Mouse (Mus musculus) MEL (cell line): ENCODE measurements around the gene Aatk. TPM values are rescaled to one million over a fixed set of nuclear protein-coding genes. Genes with fewer than 3 reads are reported as not detected.

ENCODE experiments used
- DNase-seq: peaks from one replicate; pipeline ENCODE4 v3.0.0; 2011; ENCODE audit warnings: low read depth, low spot score
- H3K27ac ChIP-seq: 2 replicates; pipeline ENCODE4 v1.5.1; 2012; ENCODE audit warnings: low read depth, mild to moderate bottlenecking, control low read depth, low read length, moderate library complexity; ENCODE audit not compliant: control insufficient read depth
- H3K27me3 ChIP-seq, 2 experiments: fragments of 150-350 bp in 1 of 2; sonication (generic) in 1 of 2; 2 replicates each; pipeline ENCODE4 v1.6.1; 2012; ENCODE audit warnings: low read length in 2 of 2, mild to moderate bottlenecking in 2 of 2, improper control_type of control experiment in 1 of 2, moderate library complexity in 1 of 2; ENCODE audit not compliant: insufficient read depth in 2 of 2, control insufficient read depth in 1 of 2
- H3K36me3 ChIP-seq, 2 experiments: 2 replicates each; pipeline ENCODE4 v1.6.1; 2012 to 2014; ENCODE audit warnings: low read length in 2 of 2, improper control_type of control experiment in 1 of 2, inconsistent platforms in 1 of 2, mild to moderate bottlenecking in 1 of 2; ENCODE audit not compliant: insufficient read depth in 2 of 2, control insufficient read depth in 1 of 2
- H3K4me1 ChIP-seq, 2 experiments: fragments of 150-350 bp in 1 of 2; sonication (generic) in 1 of 2; 2 replicates each; pipeline ENCODE4 v1.6.1; 2012; ENCODE audit warnings: low read length in 2 of 2, improper control_type of control experiment in 1 of 2, mild to moderate bottlenecking in 1 of 2; ENCODE audit not compliant: insufficient read depth in 2 of 2, control insufficient read depth in 1 of 2
- H3K4me3 ChIP-seq, 2 experiments: fragments of 150-350 bp in 1 of 2; sonication (generic) in 1 of 2; 2 replicates each; pipeline ENCODE4 v1.5.1; 2012; ENCODE audit warnings: low read depth in 2 of 2, low read length in 2 of 2, mild to moderate bottlenecking in 2 of 2, moderate library complexity in 2 of 2, control low read depth in 1 of 2, improper control_type of control experiment in 1 of 2; ENCODE audit not compliant: control insufficient read depth in 1 of 2, insufficient read depth in 1 of 2
- H3K79me2 ChIP-seq: 2 replicates; pipeline ENCODE4 v1.6.1; 2012; ENCODE audit warnings: mild to moderate bottlenecking, low read length, moderate library complexity; ENCODE audit not compliant: control insufficient read depth, poor library complexity, insufficient read depth
- H3K9ac ChIP-seq: 2 replicates; pipeline ENCODE4 v1.6.1; 2012; ENCODE audit warnings: low read depth, mild to moderate bottlenecking, control low read depth, low read length, moderate library complexity; ENCODE audit not compliant: control insufficient read depth, poor library complexity, severe bottlenecking
- H3K9me3 ChIP-seq: fragments of 150-350 bp; sonication (generic); replicated peaks from 2 replicates; pipeline ENCODE4 v1.6.1; 2012; ENCODE audit warnings: mild to moderate bottlenecking, low read length, improper control_type of control experiment, moderate library complexity; ENCODE audit not compliant: insufficient read depth
- BHLHE40 ChIP-seq: IDR thresholded peaks from 2 replicates; pipeline ENCODE4 v1.6.1; 2012; ENCODE audit warnings: low read depth, mild to moderate bottlenecking, inconsistent platforms, low read length, improper control_type of control experiment, borderline replicate concordance
- CHD1 ChIP-seq: IDR thresholded peaks from 2 replicates; pipeline ENCODE4 v1.6.1; 2012; ENCODE audit warnings: low read depth, mild to moderate bottlenecking, inconsistent platforms, low read length, improper control_type of control experiment
- CHD2 ChIP-seq: IDR thresholded peaks from 2 replicates; pipeline ENCODE4 v1.6.1; 2011; ENCODE audit warnings: low read length, improper control_type of control experiment
- EP300 ChIP-seq, 2 experiments: IDR thresholded peaks; 2 replicates each; pipeline ENCODE4 v1.6.1; 2011; ENCODE audit warnings: improper control_type of control experiment in 2 of 2, low read length in 2 of 2, low read depth in 1 of 2, mild to moderate bottlenecking in 1 of 2
- ETS1 ChIP-seq: IDR thresholded peaks from 2 replicates; pipeline ENCODE4 v1.6.1; 2012; ENCODE audit warnings: low read depth, mild to moderate bottlenecking, inconsistent platforms, low read length, improper control_type of control experiment, moderate library complexity
- GABPA ChIP-seq: IDR thresholded peaks from 2 replicates; pipeline ENCODE4 v1.6.1; 2012; ENCODE audit warnings: low read depth, mild to moderate bottlenecking, inconsistent platforms, low read length, improper control_type of control experiment, moderate library complexity
- JUND ChIP-seq: IDR thresholded peaks from 2 replicates; pipeline ENCODE4 v1.6.1; 2011; ENCODE audit warnings: low read depth, mild to moderate bottlenecking, improper control_type of control experiment, low read length
- MAX ChIP-seq: IDR thresholded peaks from 2 replicates; pipeline ENCODE4 v1.6.1; 2011; ENCODE audit warnings: low read length, improper control_type of control experiment
- MAZ ChIP-seq: IDR thresholded peaks from 2 replicates; pipeline ENCODE4 v1.6.1; 2012; ENCODE audit warnings: low read depth, mild to moderate bottlenecking, inconsistent platforms, low read length, improper control_type of control experiment
- MEF2A ChIP-seq: IDR thresholded peaks from 2 replicates; pipeline ENCODE4 v1.6.1; 2014; ENCODE audit warnings: low read depth, mild to moderate bottlenecking, inconsistent platforms, low read length, improper control_type of control experiment; ENCODE audit not compliant: poor library complexity, insufficient replicate concordance, severe bottlenecking; ENCODE audit errors: extremely low read depth
- MYC ChIP-seq: IDR thresholded peaks from 2 replicates; pipeline ENCODE4 v1.6.1; 2011; ENCODE audit warnings: low read depth, mild to moderate bottlenecking, low read length, improper control_type of control experiment, moderate library complexity
- NRF1 ChIP-seq: IDR thresholded peaks from 2 replicates; pipeline ENCODE4 v1.6.1; 2014; ENCODE audit warnings: low read depth, mild to moderate bottlenecking, inconsistent platforms, low read length, improper control_type of control experiment, moderate library complexity; ENCODE audit not compliant: poor library complexity, insufficient read depth, severe bottlenecking
- POLR2A ChIP-seq, 2 experiments: IDR thresholded peaks; 2 replicates each; pipeline ENCODE4 v1.6.1; 2011 to 2012; ENCODE audit warnings: low read length in 2 of 2, mild to moderate bottlenecking in 2 of 2, control low read depth in 1 of 2, improper control_type of control experiment in 1 of 2, low read depth in 1 of 2, moderate library complexity in 1 of 2; ENCODE audit not compliant: control insufficient read depth in 1 of 2, insufficient read depth in 1 of 2, poor library complexity in 1 of 2
- RAD21 ChIP-seq: IDR thresholded peaks from 2 replicates; pipeline ENCODE4 v1.6.1; 2011; ENCODE audit warnings: mild to moderate bottlenecking, low read depth, low read length, improper control_type of control experiment
- RCOR1 ChIP-seq: IDR thresholded peaks from 2 replicates; pipeline ENCODE4 v1.6.1; 2012; ENCODE audit warnings: low read depth, mild to moderate bottlenecking, inconsistent platforms, low read length, improper control_type of control experiment
- SIN3A ChIP-seq: IDR thresholded peaks from 2 replicates; pipeline ENCODE4 v1.6.1; 2012; ENCODE audit warnings: low read length, improper control_type of control experiment, inconsistent platforms
- SMC3 ChIP-seq: IDR thresholded peaks from 2 replicates; pipeline ENCODE4 v1.6.1; 2011; ENCODE audit warnings: low read depth, low read length, improper control_type of control experiment
- TAL1 ChIP-seq: IDR thresholded peaks from 2 replicates; pipeline ENCODE4 v1.6.1; 2012; ENCODE audit warnings: mild to moderate bottlenecking, inconsistent platforms, low read length, moderate library complexity, mixed read lengths
- TBP ChIP-seq: IDR thresholded peaks from 2 replicates; pipeline ENCODE4 v1.8.0; 2011; ENCODE audit warnings: low read depth, low read length, improper control_type of control experiment
- TCF12 ChIP-seq: IDR thresholded peaks from 2 replicates; pipeline ENCODE4 v1.6.1; 2014; ENCODE audit warnings: low read depth, mild to moderate bottlenecking, inconsistent platforms, low read length, improper control_type of control experiment, moderate library complexity
- USF1 ChIP-seq: IDR thresholded peaks from 2 replicates; pipeline ENCODE4 v1.6.1; 2014; ENCODE audit warnings: low read depth, mild to moderate bottlenecking, inconsistent platforms, low read length, improper control_type of control experiment, moderate library complexity
- ZC3H11A ChIP-seq: IDR thresholded peaks from 2 replicates; pipeline ENCODE4 v1.6.1; 2012; ENCODE audit warnings: low read depth, mild to moderate bottlenecking, inconsistent platforms, low read length, improper control_type of control experiment
- ZMIZ1 ChIP-seq: IDR thresholded peaks from 2 replicates; pipeline ENCODE4 v1.6.1; 2012; ENCODE audit warnings: low read depth, mild to moderate bottlenecking, inconsistent platforms, low read length, improper control_type of control experiment, moderate library complexity
- ZNF384 ChIP-seq: IDR thresholded peaks from 2 replicates; pipeline ENCODE4 v1.6.1; 2012; ENCODE audit warnings: low read depth, mild to moderate bottlenecking, inconsistent platforms, low read length, improper control_type of control experiment
- polyA plus RNA-seq, 2 experiments: library from polyadenylated mRNA; stranded (reverse) in 1 of 2; unstranded in 1 of 2; fragments of >175 nt in 1 of 2; fragments of >200 nt in 1 of 2; gene quantifications; 2 replicates each; pipeline versions ENCODE4 v1.2.1 to v1.2.4; 2012; ENCODE audit warnings: low replicate concordance in 2 of 2, low read depth in 1 of 2; ENCODE audit not compliant: insufficient read length in 2 of 2, insufficient read depth in 1 of 2, missing spikeins in 1 of 2
- total RNA-seq: library from RNA; depleted of rRNA; stranded (reverse); fragments of 300-350 nt; gene quantifications from 2 replicates; pipeline ENCODE4 v1.2.3, GENCODE M21; 2012

The Aatk gene
- total and polyA plus RNA-seq, 3 experiments = 0.04 TPM; not detected in 2

DNA sequence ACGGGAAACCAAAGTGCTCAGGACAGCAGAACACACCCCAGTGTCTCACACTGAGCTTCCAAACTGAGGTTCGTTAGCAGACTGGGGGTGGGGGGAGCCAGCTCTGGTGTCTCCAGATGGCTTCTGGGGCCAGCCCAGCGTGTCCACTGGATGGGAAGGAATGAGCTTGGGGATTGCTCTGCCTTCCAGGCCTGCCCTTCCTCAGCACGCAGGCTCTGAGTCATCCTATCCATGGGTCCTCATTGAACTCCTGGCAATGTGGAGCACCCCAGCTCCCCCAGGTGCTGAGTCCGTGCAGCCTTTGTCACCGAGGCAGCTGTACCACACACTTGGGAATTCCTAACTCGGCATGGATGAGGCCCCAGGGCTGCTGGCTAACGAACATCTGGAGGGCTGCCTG lies 24.8 kb downstream of the Aatk start:
- H3K9ac ChIP-seq = no peak overlapping the region
- H3K4me1 ChIP-seq = no peaks in the 10 kb centered on the region
- H3K79me2 ChIP-seq = no peaks in the 10 kb centered on the region
- DNase-seq = no peak
- peaks cover 11 to 13% of the 10 kb centered on the region in 2 experiments for H3K27me3 ChIP-seq
- H3K9me3 ChIP-seq = no peaks in the 10 kb centered on the region
- no peak overlapping the region for H3K27ac ChIP-seq
- no peak for TF ChIP-seq CHD2
- TF ChIP-seq ZNF384 = no peak
- TF ChIP-seq TCF12 = no peak
- no peak for TF ChIP-seq POLR2A (IDR thresholded peaks at IDR 0.05; ENCODE audit: control insufficient read depth in 1 of 2, insufficient read depth in 1 of 2, low read depth in 1 of 2, low read length in 2 of 2, poor library complexity in 1 of 2)
- TF ChIP-seq BHLHE40 = no peak
- TF ChIP-seq MEF2A = no peak
- no peak for TF ChIP-seq USF1
- no peak for TF ChIP-seq MAX
- TF ChIP-seq TBP = no peak
- no peak for TF ChIP-seq ZC3H11A
- TF ChIP-seq SIN3A = no peak
- TF ChIP-seq ETS1 = no peak
- no peak for TF ChIP-seq MAZ
- no peak for TF ChIP-seq SMC3
- TF ChIP-seq EP300 (IDR thresholded peaks at IDR 0.05; ENCODE audit: low read depth in 1 of 2, low read length in 2 of 2) = no peak
- TF ChIP-seq ZMIZ1 = no peak
- TF ChIP-seq CHD1 = no peak
- no peak overlapping the region for H3K4me3 ChIP-seq
- no peaks in the 10 kb centered on the region for H3K36me3 ChIP-seq

DNA sequence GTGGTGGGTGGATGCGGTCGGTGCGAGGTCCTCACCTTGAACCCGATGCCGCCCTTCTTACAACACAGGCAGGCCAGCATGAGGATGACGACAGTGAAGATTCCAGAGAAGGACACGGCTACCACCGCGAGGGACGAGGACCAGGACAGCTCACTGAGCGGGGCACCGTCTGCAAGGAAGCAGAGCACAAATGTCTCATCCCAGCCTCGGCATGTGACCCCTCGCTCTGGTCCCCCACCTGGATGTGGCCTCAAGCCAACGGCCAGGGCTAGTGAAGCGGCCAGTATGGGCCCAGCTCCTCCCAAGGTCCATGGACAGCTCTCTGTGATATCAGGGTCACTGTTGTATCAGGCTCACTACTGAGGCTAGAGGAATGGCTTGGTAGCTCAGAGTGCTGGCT lies 25.6 kb downstream of the Aatk start:
- no peak for TF ChIP-seq POLR2A (IDR thresholded peaks at IDR 0.05; ENCODE audit: control insufficient read depth in 1 of 2, insufficient read depth in 1 of 2, low read depth in 1 of 2, low read length in 2 of 2, poor library complexity in 1 of 2)
- no peak for TF ChIP-seq ZC3H11A
- TF ChIP-seq NRF1 = no peak
- no peak for TF ChIP-seq SIN3A
- TF ChIP-seq GABPA = no peak
- TF ChIP-seq MYC = no peak
- no peak for TF ChIP-seq MAZ
- TF ChIP-seq TAL1 = no peak
- TF ChIP-seq RAD21 = no peak
- no peak for TF ChIP-seq JUND
- no peak for TF ChIP-seq TCF12
- no peak for TF ChIP-seq RCOR1
- Histone ChIP-seq H3K4me1 (no peaks in the 10 kb centered on the region), H3K27ac (no peak overlapping the region), H3K4me3 (no peak overlapping the region), H3K9me3 (no peaks in the 10 kb centered on the region), H3K27me3 (peaks cover 11 to 13% of the 10 kb centered on the region in 2 experiments), H3K9ac (no peak overlapping the region), H3K36me3 (no peaks in the 10 kb centered on the region), H3K79me2 (no peaks in the 10 kb centered on the region)
- DNase-seq = no peak
